Mouse (Mus musculus) forebrain, embryonic 12.5 days (tissue): ENCODE measurements at regions not wholly inside any gene's neighbourhood (a gene's known extent, or its start where the extent isn't known, plus 50 kb on each side); places are given as distances from the start of the nearest gene placed in this dataset.
A peak's percentile ranks its signal among the peaks of the same experiment; 100 is the strongest.
"Not testable (repeated sequence)": the region's sequence is repeated elsewhere in the genome, so short reads cannot be mapped to it uniquely, and the experiment has no call there.

Experiments used
- ATAC-seq: fragments of 200-750 bp; cut with Nextera tagmentation; 2 replicates; pipeline ENCODE4 v1.8.0; 2017; ENCODE audit warnings: moderate TSS enrichment; ENCODE audit not compliant: low FRiP score
- H3K27ac ChIP-seq: fragments of 300-500 bp; sonication (generic); 2 replicates; pipeline ENCODE4 v1.5.1; 2016; ENCODE audit warnings: mild to moderate bottlenecking
- H3K27me3 ChIP-seq: fragments of 300-500 bp; sonication (generic); 2 replicates; pipeline ENCODE4 v1.6.1; 2016; ENCODE audit warnings: mild to moderate bottlenecking
- H3K36me3 ChIP-seq: fragments of 300-500 bp; sonication (generic); replicated peaks from 2 replicates; pipeline ENCODE4 v1.6.1; 2016; ENCODE audit warnings: mild to moderate bottlenecking
- H3K4me1 ChIP-seq: fragments of 300-500 bp; sonication (generic); 2 replicates; pipeline ENCODE4 v1.6.1; 2016
- H3K4me2 ChIP-seq: fragments of 300-500 bp; sonication (generic); 2 replicates; pipeline ENCODE4 v1.6.1; 2016; ENCODE audit warnings: mild to moderate bottlenecking, moderate library complexity
- H3K4me3 ChIP-seq: fragments of 300-500 bp; sonication (generic); replicated peaks from 2 replicates; pipeline ENCODE4 v1.5.1; 2016; ENCODE audit warnings: mild to moderate bottlenecking
- H3K9ac ChIP-seq: fragments of 300-500 bp; sonication (generic); 2 replicates; pipeline ENCODE4 v1.6.1; 2016; ENCODE audit warnings: mild to moderate bottlenecking
- H3K9me3 ChIP-seq: fragments of 300-500 bp; sonication (generic); 2 replicates; pipeline ENCODE4 v1.6.1; 2016
- WGBS: fragments of 180-500 bp; shearing (Covaris S2); methylation state at CpG from one replicate; pipeline ENCODE4 v1.1.7; 2016; 5-methylcytosine and 5-hydroxymethylcytosine counted together

DNA sequence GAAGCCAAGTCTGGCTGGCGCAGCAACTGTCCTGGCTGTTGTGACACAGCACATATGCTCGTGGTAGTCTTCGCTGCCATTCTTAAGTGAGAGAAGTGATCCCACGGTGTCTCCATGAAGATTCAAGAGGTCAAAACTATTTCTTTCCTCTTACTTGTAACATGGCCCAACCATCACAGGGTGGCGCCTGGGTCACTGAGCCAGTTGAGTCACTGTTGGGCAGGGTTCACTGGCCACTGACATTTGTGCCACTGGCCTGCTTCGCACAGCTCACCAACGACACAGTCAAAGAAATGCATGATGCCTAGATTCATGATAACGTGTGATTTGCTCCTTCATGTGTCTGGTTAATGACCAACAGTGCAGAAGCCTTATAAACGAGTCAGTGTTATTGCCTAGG lies 179.9 kb downstream of the Cdca7 start:
- Histone ChIP-seq H3K4me1 (no peaks in the 10 kb centered on the region), H3K9ac (no peak overlapping the region), H3K36me3 (no peaks in the 10 kb centered on the region), H3K9me3 (no peaks in the 10 kb centered on the region), H3K4me2 (no peak overlapping the region), H3K4me3 (no peak overlapping the region), H3K27me3 (no peaks in the 10 kb centered on the region), H3K27ac (no peak overlapping the region)
- ATAC-seq: no peak
- WGBS: 77% methylated on average over 9 of the region's 9 CpGs

DNA sequence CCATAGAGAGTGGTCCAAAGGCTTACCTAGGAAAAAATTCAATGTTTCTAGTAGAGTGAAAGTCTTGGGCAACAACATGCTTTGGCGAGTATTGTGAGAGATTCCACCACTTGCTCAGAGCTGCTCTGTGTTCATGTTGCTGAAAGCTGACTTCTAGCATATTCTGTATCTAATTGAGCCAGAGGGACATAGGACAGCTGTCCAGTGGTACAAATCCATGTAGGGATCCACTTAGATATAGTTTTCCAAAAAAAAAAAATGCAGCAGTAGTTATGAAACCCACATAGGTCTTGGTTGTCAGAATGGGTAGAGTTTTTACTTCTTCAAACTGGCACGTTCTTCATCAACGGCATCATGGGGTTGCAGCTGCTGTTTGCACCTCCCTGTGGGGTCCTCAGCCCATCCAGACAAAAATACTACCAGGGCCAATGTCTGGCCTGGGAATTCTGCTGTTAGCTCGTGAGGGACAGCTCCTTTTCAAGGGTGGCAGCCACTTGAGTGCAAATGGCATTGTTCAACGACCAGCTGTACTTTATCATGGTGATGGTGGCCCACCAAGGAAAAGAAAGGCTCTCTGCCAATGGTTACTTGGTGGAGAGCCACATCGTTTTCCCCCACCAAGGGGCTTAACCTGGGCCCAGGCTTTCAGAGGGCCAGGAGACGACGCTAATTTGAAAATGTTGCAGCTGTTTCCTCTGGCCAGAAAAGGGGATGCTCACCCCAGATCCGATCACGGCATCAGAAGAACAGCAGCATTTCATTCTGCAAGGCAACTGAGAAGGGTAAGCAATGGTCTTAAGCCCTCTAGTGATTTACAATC lies 181.4 kb downstream of the Cdca7 start:
- H3K27me3 ChIP-seq: no peaks in the 10 kb centered on the region

DNA sequence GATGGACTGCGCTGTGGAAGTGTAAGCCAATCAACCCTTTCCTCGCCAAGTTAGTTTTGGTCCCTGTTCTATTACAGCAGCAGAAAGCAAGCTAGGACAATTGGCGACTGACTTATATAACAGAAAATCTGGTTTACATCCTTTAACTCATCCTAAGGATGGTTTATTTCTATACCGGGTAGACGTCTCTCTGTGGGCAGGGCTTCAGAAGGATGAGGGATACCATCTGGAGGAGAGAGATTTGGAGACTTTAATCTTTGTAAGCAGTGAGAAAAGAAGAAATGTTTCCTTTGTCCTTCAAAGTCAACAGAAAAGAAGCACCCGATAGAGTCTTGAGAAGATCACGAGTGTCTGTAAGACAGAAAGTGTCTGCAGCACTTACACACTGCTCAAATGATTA lies 186.4 kb downstream of the Cdca7 start:
- H3K36me3 ChIP-seq: no peaks in the 10 kb centered on the region
- WGBS: 92% methylated on average over 7 of the region's 7 CpGs
- no peak overlapping the region for H3K4me3 ChIP-seq
- no peak for ATAC-seq
- no peak overlapping the region for H3K27ac ChIP-seq
- H3K9me3 ChIP-seq: no peaks in the 10 kb centered on the region
- no peaks in the 10 kb centered on the region for H3K4me1 ChIP-seq
- H3K27me3 ChIP-seq: no peaks in the 10 kb centered on the region
- no peak overlapping the region for H3K9ac ChIP-seq
- H3K4me2 ChIP-seq: no peak overlapping the region

More for the DNA sequence above, 181.4 kb downstream of the Cdca7 start:
- Histone ChIP-seq H3K9me3 (no peaks in the 10 kb centered on the region), H3K36me3 (no peaks in the 10 kb centered on the region), H3K4me2 (no peak overlapping the region), H3K4me3 (no peak overlapping the region), H3K9ac (no peak overlapping the region), H3K27ac (no peak overlapping the region), H3K4me1 (no peaks in the 10 kb centered on the region)
- WGBS: 66% methylated on average over 10 of the region's 10 CpGs
- ATAC-seq: no peak

- no peaks in the 10 kb centered on the region for H3K9me3 ChIP-seq
- no peak for ATAC-seq
- H3K27me3 ChIP-seq: no peaks in the 10 kb centered on the region
- no peak overlapping the region for H3K4me2 ChIP-seq
- H3K36me3 ChIP-seq: no peaks in the 10 kb centered on the region
- H3K9ac ChIP-seq: no peak overlapping the region
- H3K4me3 ChIP-seq: no peak overlapping the region
- no peaks in the 10 kb centered on the region for H3K4me1 ChIP-seq
- no peak overlapping the region for H3K27ac ChIP-seq
- WGBS: 77% methylated on average over 8 of the region's 8 CpGs
Measured at GRCm38 (mm10) chr2:72662979-72663780, 187.2 kb downstream of the Cdca7 start.

- H3K4me1 ChIP-seq, H3K27me3 ChIP-seq, ATAC-seq, H3K9me3 ChIP-seq, H3K4me2 ChIP-seq, H3K27ac ChIP-seq, H3K4me3 ChIP-seq, H3K9ac ChIP-seq, H3K36me3 ChIP-seq: not testable (repeated sequence)
- WGBS: 94% methylated on average over 16 of the region's 16 CpGs
Measured at GRCm38 (mm10) chr2:72667396-72667795, 191.4 kb downstream of the Cdca7 start.

DNA sequence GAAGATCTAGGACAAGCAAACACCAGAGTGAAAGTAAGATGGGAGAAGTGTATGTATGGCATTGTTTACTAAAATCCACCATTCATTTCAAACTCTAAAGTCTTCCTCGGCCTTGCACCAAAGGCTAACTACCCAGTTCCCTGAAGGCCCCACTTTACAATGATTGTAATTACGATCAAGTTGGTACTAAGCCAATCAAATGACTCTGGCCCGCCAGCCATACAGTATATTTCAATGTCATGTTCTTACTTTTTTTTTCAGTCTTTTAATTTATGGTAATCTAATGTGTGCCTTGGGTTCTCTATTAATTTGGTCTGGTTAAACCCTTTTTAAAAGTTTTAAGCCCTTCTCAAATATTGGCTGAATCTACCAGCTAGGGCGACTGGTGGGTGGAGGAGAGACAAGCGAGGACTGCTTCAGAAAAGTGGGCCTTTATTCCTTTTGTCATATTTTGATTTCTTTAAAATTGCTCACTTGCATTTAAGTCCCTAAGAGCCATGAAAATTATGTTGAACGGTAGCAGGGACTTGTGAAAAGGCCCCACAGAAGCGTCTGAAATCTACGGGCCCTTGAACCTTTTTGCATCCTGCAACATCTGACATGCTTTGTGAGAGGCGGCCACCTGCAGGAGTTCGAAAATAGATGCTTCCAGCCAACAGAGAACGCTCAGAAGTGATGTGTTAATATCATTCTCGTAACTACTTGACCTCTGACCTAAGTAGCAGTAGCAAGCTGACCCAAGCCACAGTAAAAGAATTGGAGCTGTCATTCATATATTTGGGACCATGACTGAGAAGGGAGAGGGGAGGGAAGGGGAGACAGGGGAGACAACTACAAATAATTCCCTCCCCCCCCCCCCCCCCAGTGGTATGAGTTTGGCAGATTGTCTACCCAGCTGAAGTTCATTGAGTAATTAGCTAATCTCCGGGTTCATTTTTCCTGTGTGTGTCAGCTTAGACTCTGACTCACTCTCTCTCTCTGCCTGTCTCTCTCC lies 197.2 kb downstream of the Cdca7 start:
- Histone ChIP-seq H3K27ac (no peak overlapping the region), H3K4me3 (no peak overlapping the region), H3K27me3 (peaks cover 9% of the 10 kb centered on the region; the same call in 1 of the 2 replicates), H3K9me3 (no peaks in the 10 kb centered on the region), H3K4me2 (no peak overlapping the region), H3K4me1 (peaks cover 23% of the 10 kb centered on the region), H3K9ac (no peak overlapping the region), H3K36me3 (no peaks in the 10 kb centered on the region)
- ATAC-seq: 0 out of 2 replicates have a peak, but pooled peaks have one; percentile 11
- 19% methylated on average over 13 of the region's 13 CpGs for WGBS

DNA sequence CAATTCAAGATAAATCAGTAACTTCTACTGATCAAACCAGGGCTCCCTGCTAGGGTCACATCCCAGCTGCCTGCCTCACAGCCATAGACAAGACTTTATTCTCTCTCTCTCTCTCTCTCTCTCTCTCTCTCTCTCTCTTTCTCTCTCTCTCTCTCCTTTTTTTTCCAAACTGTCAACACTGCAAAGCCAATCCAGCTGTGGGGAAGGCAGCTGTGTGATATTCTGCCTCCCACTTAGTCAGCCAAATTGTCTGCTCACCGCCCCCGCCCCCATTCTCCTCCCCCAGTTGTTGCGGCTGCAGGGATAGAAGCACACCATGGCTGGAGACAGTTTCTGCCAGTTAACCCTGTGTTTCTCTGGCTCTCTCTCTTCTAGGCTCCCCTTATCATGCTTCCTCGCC lies 198.3 kb downstream of the Cdca7 start:
- Histone ChIP-seq H3K9ac (no peak overlapping the region), H3K4me3 (no peak overlapping the region), H3K36me3 (no peaks in the 10 kb centered on the region), H3K4me1 (peaks cover 23% of the 10 kb centered on the region), H3K27me3 (peaks cover 9% of the 10 kb centered on the region), H3K27ac (no peak overlapping the region), H3K4me2 (peak overlapping the region; percentile 9; the same call in 1 of the 2 replicates), H3K9me3 (no peaks in the 10 kb centered on the region)
- 10% methylated on average over 4 of the region's 4 CpGs for WGBS
- no peak for ATAC-seq

- Histone ChIP-seq H3K27me3 (peaks cover 9% of the 10 kb centered on the region), H3K4me3 (no peak overlapping the region)
- WGBS: 55% methylated on average over 6 of the region's 6 CpGs
Measured at GRCm38 (mm10) chr2:72674856-72675440, 199.0 kb downstream of the Cdca7 start.

GRCm38 (mm10) chr2:72677731-72678130 lies 201.8 kb downstream of the Cdca7 start:
- no peak for ATAC-seq
- 90% methylated on average over 8 of the region's 8 CpGs for WGBS
- H3K9me3 ChIP-seq: no peaks in the 10 kb centered on the region

More at GRCm38 (mm10) chr2:72674856-72675440, 199.0 kb downstream of the Cdca7 start:
- no peak for ATAC-seq
- H3K36me3 ChIP-seq: no peaks in the 10 kb centered on the region
- H3K27ac ChIP-seq: no peak overlapping the region
- H3K9me3 ChIP-seq: no peaks in the 10 kb centered on the region
- no peak overlapping the region for H3K4me2 ChIP-seq
- no peak overlapping the region for H3K9ac ChIP-seq
- H3K4me1 ChIP-seq: peaks cover 23% of the 10 kb centered on the region

GRCm38 (mm10) chr2:72688031-72688430 lies 212.1 kb downstream of the Cdca7 start:
- H3K27ac ChIP-seq: no peak overlapping the region; the same call in 1 of the 2 replicates
- H3K4me1 ChIP-seq: no peaks in the 10 kb centered on the region
- WGBS: 78% methylated on average over 4 of the region's 4 CpGs
- no peak for ATAC-seq
- 0 out of 2 replicates have a peak, but pooled peaks cover 13% of the 10 kb centered on the region for H3K9me3 ChIP-seq
- H3K27me3 ChIP-seq: no peaks in the 10 kb centered on the region
- no peak overlapping the region for H3K9ac ChIP-seq
- no peak overlapping the region for H3K4me3 ChIP-seq
- no peak overlapping the region for H3K4me2 ChIP-seq
- H3K36me3 ChIP-seq: no peaks in the 10 kb centered on the region

More at GRCm38 (mm10) chr2:72677731-72678130, 201.8 kb downstream of the Cdca7 start:
- Histone ChIP-seq H3K27me3 (no peaks in the 10 kb centered on the region; the same call in 1 of the 2 replicates), H3K36me3 (no peaks in the 10 kb centered on the region), H3K9ac (no peak overlapping the region), H3K4me3 (no peak overlapping the region), H3K4me1 (peaks cover 23% of the 10 kb centered on the region), H3K27ac (no peak overlapping the region), H3K4me2 (no peak overlapping the region)

DNA sequence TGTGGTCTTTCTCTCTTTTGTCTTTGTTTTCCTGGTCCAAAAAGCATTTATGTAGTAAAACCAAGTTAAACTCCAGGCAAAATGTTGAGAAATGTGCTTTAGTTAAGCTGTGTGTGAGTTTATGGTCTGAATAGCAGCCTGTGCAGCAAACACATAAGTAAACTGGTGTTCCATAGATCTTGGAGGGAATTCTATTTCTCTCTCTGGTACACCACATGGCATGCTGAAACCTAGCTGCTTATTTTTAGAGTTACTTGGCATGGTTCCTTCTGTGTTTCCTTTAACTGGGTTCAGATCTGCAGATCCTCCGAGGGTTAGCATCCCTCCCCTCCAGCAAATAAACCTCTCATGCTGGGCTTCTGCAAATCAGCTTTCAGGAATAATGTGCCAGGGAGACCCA lies 225.1 kb downstream of the Cdca7 start:
- peaks cover 6% of the 10 kb centered on the region for H3K4me1 ChIP-seq
- H3K4me2 ChIP-seq: no peak overlapping the region
- no peak for ATAC-seq
- WGBS: 65% methylated on average over 1 of the region's 1 CpGs
- no peak overlapping the region for H3K9ac ChIP-seq
- no peaks in the 10 kb centered on the region for H3K9me3 ChIP-seq
- H3K27me3 ChIP-seq: no peaks in the 10 kb centered on the region
- H3K27ac ChIP-seq: no peak overlapping the region
- H3K4me3 ChIP-seq: no peak overlapping the region
- H3K36me3 ChIP-seq: no peaks in the 10 kb centered on the region
